Mouse (Mus musculus): ENCODE results near the gene Phf11d. TPM values are rescaled to one million over a fixed set of nuclear protein-coding genes. Genes with fewer than 3 reads are reported as not detected.

Gene Phf11d
- polyA plus RNA-seq (2012; rRNA removed), result 0.34 and 0.43 TPM in 2 replicates

DNA sequence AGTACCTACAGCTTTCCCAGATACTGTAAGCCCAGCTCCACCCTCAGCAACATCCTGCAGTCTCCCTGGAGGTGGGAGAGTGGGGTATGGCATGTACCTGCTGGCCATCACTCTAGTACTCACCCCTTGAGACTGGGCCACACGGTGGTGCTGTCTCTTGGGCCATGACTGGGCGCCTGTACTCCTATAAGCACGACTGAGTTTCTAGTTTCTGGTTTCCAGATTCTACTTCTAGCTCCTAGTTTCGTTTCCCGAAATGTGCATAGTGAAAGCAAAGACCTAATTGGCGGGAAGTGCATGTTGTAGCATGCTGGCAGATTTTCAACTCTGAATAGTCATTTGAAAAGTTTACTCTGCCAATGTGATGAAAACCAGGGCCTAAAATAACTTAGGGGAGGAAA, at the start of gene Phf11d:
Phf11d (minus strand) TSS at position 227 of the 401 bp plus-strand sequence.

DNA sequence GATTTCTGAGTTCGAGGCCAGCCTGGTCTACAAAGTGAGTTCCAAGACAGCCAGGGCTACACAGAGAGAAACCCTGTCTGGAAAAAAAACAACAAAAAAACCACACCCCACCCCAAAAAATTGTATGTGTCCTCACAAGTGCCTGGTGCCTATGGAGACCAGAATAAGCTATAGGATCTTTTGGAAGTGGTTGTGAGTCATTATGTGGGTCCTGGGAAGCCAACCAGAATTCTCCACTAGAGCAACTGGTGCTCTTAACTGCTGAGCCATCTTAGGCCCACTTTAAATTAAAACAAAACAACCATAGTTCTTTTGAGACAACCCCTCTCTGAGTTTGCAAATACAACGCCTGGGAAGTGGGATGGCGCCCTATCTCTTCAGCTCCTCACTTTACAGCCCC, 30.0 kb upstream of the Phf11d start, which contains the start of gene Phf11c:
Phf11c (minus strand) TSS at position 101 of the 400 bp plus-strand sequence.

DNA sequence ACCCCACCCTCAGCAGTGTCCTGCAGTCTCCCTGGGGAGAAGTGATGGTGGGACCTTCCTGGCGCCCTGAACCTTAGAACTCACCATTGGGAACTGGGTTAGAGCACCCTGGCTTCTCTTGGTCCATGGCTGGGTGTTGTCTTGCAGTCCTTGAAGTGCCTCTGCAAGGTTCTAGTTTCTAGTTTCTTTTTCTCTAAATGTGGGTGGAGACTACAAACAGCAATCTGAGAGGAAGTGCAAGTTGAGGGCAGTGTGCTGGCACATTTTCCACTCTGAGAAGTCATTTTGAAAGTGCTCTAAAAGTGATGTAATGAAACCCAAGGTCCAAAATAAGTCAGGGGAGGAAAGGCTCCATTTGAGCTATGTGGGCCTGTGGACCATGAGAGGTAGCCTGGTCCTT, 24.1 kb downstream of the Phf11d start, which contains the start of gene Phf11b:
Phf11b (minus strand) TSS at position 163 of the 400 bp plus-strand sequence.

Other genes starting within 250 kb of the Phf11d start
- gene 1700129C05Rik, start 222.6 kb downstream of the Phf11d start, polyA plus RNA-seq (2012; rRNA removed), result not detected in 2 replicates
- gene Gm5142, start 186.7 kb downstream of the Phf11d start, polyA plus RNA-seq (2012; rRNA removed), result not detected in 2 replicates
- 53.0 and 79.3 TPM in 2 replicates for gene Rcbtb1, start 164.3 kb downstream of the Phf11d start, polyA plus RNA-seq (2012; rRNA removed)
- gene Gm6904, start 105.3 kb downstream of the Phf11d start, polyA plus RNA-seq (2012; rRNA removed), result not detected in 2 replicates
- not detected in 2 replicates for gene Phf11a, start 67.9 kb downstream of the Phf11d start, polyA plus RNA-seq (2012; rRNA removed)
- gene Phf11b, start 24.1 kb downstream of the Phf11d start, polyA plus RNA-seq (2012; rRNA removed), result 0.16 and 0.21 TPM in 2 replicates
- 1.0 and 2.2 TPM in 2 replicates for gene Phf11c, start 29.9 kb upstream of the Phf11d start, polyA plus RNA-seq (2012; rRNA removed)
- 7.5 and 10.4 TPM in 2 replicates for gene Setdb2, start 75.4 kb upstream of the Phf11d start, polyA plus RNA-seq (2012; rRNA removed)
- gene Cab39l, start 75.5 kb upstream of the Phf11d start, polyA plus RNA-seq (2012; rRNA removed), result 15.9 and 18.1 TPM in 2 replicates
- gene Cdadc1, start 232.5 kb upstream of the Phf11d start, polyA plus RNA-seq (2012; rRNA removed), result 13.4 and 19.6 TPM in 2 replicates

Data from central nervous system, embryonic 11.5 days (tissue).